Mouse (Mus musculus): ENCODE results near the gene Pbx2. TPM values are rescaled to one million over a fixed set of nuclear protein-coding genes. Genes with fewer than 3 reads are reported as not detected.

The Pbx2 gene
- polyA plus RNA-seq (2014; fragmentation: Illumina TruSeq; extraction: RNeasy Lipid Tissue Mini Kit (QIAGEN cat#74804); ENCODE audit: low read depth, low replicate concordance), result 21.6 TPM

GRCm38 (mm10) chr17:34591029-34591993 lies at the start of gene Pbx2:
Gene Pbx2 (plus strand): TSS chr17:34591266.

GRCm38 (mm10) chr17:34564003-34564421 lies 27.1 kb upstream of the Pbx2 start, which contains the start of gene Notch4:
Gene Notch4 (plus strand): TSS chr17:34564268.

GRCm38 (mm10) chr17:34589681-34590101 lies 1.4 kb upstream of the Pbx2 start, which contains the start of gene Gpsm3:
Gene Gpsm3 (plus strand): TSS chr17:34589806.

GRCm38 (mm10) chr17:34597566-34598095 lies 6.6 kb downstream of the Pbx2 start, which contains the start of gene Ager:
Gene Ager (plus strand): TSS chr17:34597862.

GRCm38 (mm10) chr17:34603375-34604060 lies 12.5 kb downstream of the Pbx2 start, which contains the start of gene Rnf5:
Gene Rnf5 (minus strand): TSS chr17:34603690.

GRCm38 (mm10) chr17:34604061-34604508 lies 13.0 kb downstream of the Pbx2 start, which contains the start of gene Agpat1:
Gene Agpat1 (plus strand): TSS chr17:34604262.

GRCm38 (mm10) chr17:34615871-34616270 lies 24.8 kb downstream of the Pbx2 start, which contains the start of gene Egfl8:
Gene Egfl8 (minus strand): TSS chr17:34615971.

GRCm38 (mm10) chr17:34627943-34628643 lies 37.0 kb downstream of the Pbx2 start, which contains the start of gene Ppt2:
Gene Ppt2 (minus strand): TSS chr17:34628510.

GRCm38 (mm10) chr17:34629221-34629751 lies 38.2 kb downstream of the Pbx2 start, which contains the start of gene Prrt1:
Gene Prrt1 (plus strand): TSS chr17:34629533.

GRCm38 (mm10) chr17:34644608-34645007 lies 53.5 kb downstream of the Pbx2 start, which contains the start of gene Fkbpl:
Gene Fkbpl (plus strand): TSS chr17:34644764.

Other genes starting within 250 kb of the Pbx2 start
- 1.0 TPM for gene Btnl2, start 236.4 kb upstream of the Pbx2 start, polyA plus RNA-seq (2014; fragmentation: Illumina TruSeq; extraction: RNeasy Lipid Tissue Mini Kit (QIAGEN cat#74804); ENCODE audit: low read depth, low replicate concordance)
- gene Btnl1, start 214.1 kb upstream of the Pbx2 start, polyA plus RNA-seq (2014; fragmentation: Illumina TruSeq; extraction: RNeasy Lipid Tissue Mini Kit (QIAGEN cat#74804); ENCODE audit: low read depth, low replicate concordance), result 27.9 TPM
- 2.1 TPM for gene BC051142, start 192.4 kb upstream of the Pbx2 start, polyA plus RNA-seq (2014; fragmentation: Illumina TruSeq; extraction: RNeasy Lipid Tissue Mini Kit (QIAGEN cat#74804); ENCODE audit: low read depth, low replicate concordance)
- 33.2 TPM for gene Btnl4, start 113.9 kb upstream of the Pbx2 start, polyA plus RNA-seq (2014; fragmentation: Illumina TruSeq; extraction: RNeasy Lipid Tissue Mini Kit (QIAGEN cat#74804); ENCODE audit: low read depth, low replicate concordance)
- gene Btnl6, start 73.9 kb upstream of the Pbx2 start, polyA plus RNA-seq (2014; fragmentation: Illumina TruSeq; extraction: RNeasy Lipid Tissue Mini Kit (QIAGEN cat#74804); ENCODE audit: low read depth, low replicate concordance), result 80.8 TPM
- 0.76 TPM for gene Notch4, start 27.0 kb upstream of the Pbx2 start, polyA plus RNA-seq (2014; fragmentation: Illumina TruSeq; extraction: RNeasy Lipid Tissue Mini Kit (QIAGEN cat#74804); ENCODE audit: low read depth, low replicate concordance)
- 1.6 TPM for gene Gpsm3, start 1.5 kb upstream of the Pbx2 start, polyA plus RNA-seq (2014; fragmentation: Illumina TruSeq; extraction: RNeasy Lipid Tissue Mini Kit (QIAGEN cat#74804); ENCODE audit: low read depth, low replicate concordance)
- not detected for gene Ager, start 6.6 kb downstream of the Pbx2 start, polyA plus RNA-seq (2014; fragmentation: Illumina TruSeq; extraction: RNeasy Lipid Tissue Mini Kit (QIAGEN cat#74804); ENCODE audit: low read depth, low replicate concordance)
- gene Rnf5, start 12.4 kb downstream of the Pbx2 start, polyA plus RNA-seq (2014; fragmentation: Illumina TruSeq; extraction: RNeasy Lipid Tissue Mini Kit (QIAGEN cat#74804); ENCODE audit: low read depth, low replicate concordance), result 50.6 TPM
- gene Agpat1, start 13.0 kb downstream of the Pbx2 start, polyA plus RNA-seq (2014; fragmentation: Illumina TruSeq; extraction: RNeasy Lipid Tissue Mini Kit (QIAGEN cat#74804); ENCODE audit: low read depth, low replicate concordance), result 4.8 TPM
- gene Egfl8, start 24.7 kb downstream of the Pbx2 start, polyA plus RNA-seq (2014; fragmentation: Illumina TruSeq; extraction: RNeasy Lipid Tissue Mini Kit (QIAGEN cat#74804); ENCODE audit: low read depth, low replicate concordance), result not detected
- gene Ppt2, start 37.2 kb downstream of the Pbx2 start, polyA plus RNA-seq (2014; fragmentation: Illumina TruSeq; extraction: RNeasy Lipid Tissue Mini Kit (QIAGEN cat#74804); ENCODE audit: low read depth, low replicate concordance), result 4.5 TPM
- gene Prrt1, start 38.3 kb downstream of the Pbx2 start, polyA plus RNA-seq (2014; fragmentation: Illumina TruSeq; extraction: RNeasy Lipid Tissue Mini Kit (QIAGEN cat#74804); ENCODE audit: low read depth, low replicate concordance), result 1.1 TPM
- gene Fkbpl, start 53.5 kb downstream of the Pbx2 start, polyA plus RNA-seq (2014; fragmentation: Illumina TruSeq; extraction: RNeasy Lipid Tissue Mini Kit (QIAGEN cat#74804); ENCODE audit: low read depth, low replicate concordance), result 4.4 TPM
- gene Atf6b, start 55.9 kb downstream of the Pbx2 start, polyA plus RNA-seq (2014; fragmentation: Illumina TruSeq; extraction: RNeasy Lipid Tissue Mini Kit (QIAGEN cat#74804); ENCODE audit: low read depth, low replicate concordance), result 2.8 TPM
- gene Tnxb, start 79.3 kb downstream of the Pbx2 start, polyA plus RNA-seq (2014; fragmentation: Illumina TruSeq; extraction: RNeasy Lipid Tissue Mini Kit (QIAGEN cat#74804); ENCODE audit: low read depth, low replicate concordance), result 0.16 TPM
- gene C4b, start 152.6 kb downstream of the Pbx2 start, polyA plus RNA-seq (2014; fragmentation: Illumina TruSeq; extraction: RNeasy Lipid Tissue Mini Kit (QIAGEN cat#74804); ENCODE audit: low read depth, low replicate concordance), result 1.8 TPM
- not detected for gene Cyp21a1, start 213.3 kb downstream of the Pbx2 start, polyA plus RNA-seq (2014; fragmentation: Illumina TruSeq; extraction: RNeasy Lipid Tissue Mini Kit (QIAGEN cat#74804); ENCODE audit: low read depth, low replicate concordance)
- gene Stk19, start 245.7 kb downstream of the Pbx2 start, polyA plus RNA-seq (2014; fragmentation: Illumina TruSeq; extraction: RNeasy Lipid Tissue Mini Kit (QIAGEN cat#74804); ENCODE audit: low read depth, low replicate concordance), result 23.0 TPM
- gene Dxo, start 245.8 kb downstream of the Pbx2 start, polyA plus RNA-seq (2014; fragmentation: Illumina TruSeq; extraction: RNeasy Lipid Tissue Mini Kit (QIAGEN cat#74804); ENCODE audit: low read depth, low replicate concordance), result 3.0 TPM

Data from sigmoid colon, adult 10 weeks (tissue).